Mouse (Mus musculus): Measurements from ENCODE around the gene Zbp1.

The Zbp1 gene

DNA sequence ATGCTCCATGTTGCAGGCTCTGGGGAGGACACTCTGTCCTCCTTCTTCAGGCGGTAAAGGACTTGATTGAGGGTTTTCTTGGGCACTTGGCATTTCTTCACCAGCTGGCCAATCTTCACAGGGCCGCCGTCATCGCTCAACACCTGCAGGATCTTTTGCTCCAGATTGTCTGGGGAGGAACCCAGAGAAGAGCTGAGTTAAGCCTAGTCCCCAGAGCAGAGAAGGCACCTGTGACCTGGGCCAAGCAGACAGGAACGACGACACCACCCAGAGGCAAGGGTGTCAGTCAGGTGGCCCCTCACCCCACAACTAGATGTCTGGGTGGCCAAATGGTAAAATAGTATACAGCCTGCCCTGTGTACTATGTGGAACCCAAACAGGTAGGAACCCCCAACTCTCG is 1.9 kb downstream of the Zbp1 start:
- no peak for DNase-seq (ENCODE audit: low spot score in 2 of 2)

DNA sequence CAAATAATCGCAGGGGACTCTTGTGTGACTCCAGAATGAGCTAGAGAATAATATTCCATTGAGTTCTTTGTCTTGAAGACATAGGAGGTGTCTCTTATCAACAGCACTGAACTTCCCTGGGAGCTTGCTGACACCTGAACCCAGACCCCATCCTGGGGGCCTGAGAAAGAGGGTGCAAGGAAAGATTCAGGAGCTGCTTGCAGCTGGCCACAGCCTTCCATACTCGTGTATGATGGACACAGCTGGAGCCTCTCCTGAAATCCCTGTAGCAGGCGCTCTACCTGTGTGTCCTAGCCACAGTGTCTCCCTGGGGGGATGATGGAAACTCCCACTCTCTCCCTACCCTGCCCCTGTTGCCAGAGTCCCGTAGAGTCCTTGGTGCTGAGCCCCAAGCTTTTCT is 6.5 kb downstream of the Zbp1 start:
- DNase-seq (ENCODE audit: low spot score in 2 of 2), result no peak

DNA sequence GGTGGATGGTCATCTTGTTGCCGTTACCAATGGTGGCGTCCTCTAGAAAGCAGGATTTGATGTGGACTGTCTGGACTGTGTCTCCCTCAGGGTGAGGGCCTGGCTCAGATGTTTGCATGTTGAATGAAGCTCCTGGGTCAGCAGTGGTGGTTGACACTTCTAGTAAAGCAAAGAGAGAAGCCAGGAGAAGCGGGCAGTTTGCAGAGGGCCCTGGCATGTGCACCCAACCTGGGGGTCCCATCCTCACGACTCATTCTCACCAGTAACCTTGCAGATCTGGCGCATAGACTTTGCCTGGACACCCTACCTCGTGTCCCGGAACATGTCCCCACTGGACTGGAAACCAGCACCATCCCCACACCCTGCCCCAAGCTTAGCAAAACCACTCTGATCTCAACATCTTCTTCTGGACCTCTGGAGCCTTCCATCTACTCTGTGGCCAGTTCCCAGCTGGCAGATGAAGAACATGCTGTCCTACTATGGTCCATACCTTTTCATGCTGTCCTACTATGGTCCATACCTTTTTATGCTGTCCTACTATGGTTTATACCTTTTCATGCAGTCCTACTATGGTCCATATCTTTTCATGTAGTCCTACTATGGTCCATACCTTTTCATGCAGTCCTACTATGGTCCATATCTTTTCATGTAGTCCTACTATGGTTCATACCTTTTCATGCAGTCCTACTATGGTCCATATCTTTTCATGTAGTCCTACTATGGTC is 9.5 kb downstream of the Zbp1 start:
- no peak for DNase-seq (ENCODE audit: low spot score in 2 of 2)

DNA sequence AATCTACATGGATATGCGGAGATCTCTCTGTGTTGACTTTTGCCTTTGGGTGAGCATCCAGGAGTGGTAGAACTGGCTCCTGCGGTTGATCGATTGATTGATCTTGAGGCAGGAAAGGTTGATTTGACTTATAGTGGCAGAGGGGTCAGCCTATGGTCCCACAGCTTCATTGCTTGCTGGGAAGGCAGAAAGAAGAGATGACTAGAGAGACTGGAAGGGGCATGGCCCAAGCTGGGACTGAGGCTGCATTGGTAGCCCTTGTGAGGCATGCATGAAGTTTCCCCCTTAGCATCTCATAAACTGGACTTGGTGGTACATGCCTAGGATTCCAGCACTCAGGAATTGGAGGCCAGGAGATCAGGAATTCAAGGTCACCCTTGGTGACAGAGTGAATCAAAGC is 11.7 kb downstream of the Zbp1 start:
- no peak for DNase-seq (ENCODE audit: low spot score in 2 of 2)

DNA sequence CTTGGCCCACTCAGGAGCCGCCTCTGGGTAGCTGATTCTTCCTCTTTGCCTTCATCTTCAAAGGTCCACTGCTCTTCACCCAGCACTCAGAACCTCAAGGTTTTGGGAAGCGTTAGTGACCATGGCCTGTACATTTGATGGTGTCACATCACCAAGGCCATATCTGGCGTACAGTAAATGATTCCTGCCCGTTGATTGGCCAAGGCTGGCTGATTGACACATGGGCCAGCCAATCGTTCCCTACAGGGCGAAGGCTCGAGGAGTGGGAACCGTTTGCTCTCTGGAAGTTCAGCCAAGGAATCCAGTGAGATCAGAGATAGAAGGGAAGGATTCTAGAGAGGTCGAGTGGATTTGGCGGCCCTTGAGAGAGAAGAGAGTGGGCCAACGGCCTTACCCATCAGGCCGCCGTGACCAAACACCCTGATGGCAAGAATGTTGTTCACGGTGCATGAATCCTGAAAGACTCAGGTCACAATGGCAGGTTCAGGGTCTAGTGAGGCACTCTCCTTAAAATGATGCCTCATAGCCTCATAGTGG is 13.1 kb downstream of the Zbp1 start:
- DNase-seq (ENCODE audit: low spot score in 2 of 2), result no peak

DNA sequence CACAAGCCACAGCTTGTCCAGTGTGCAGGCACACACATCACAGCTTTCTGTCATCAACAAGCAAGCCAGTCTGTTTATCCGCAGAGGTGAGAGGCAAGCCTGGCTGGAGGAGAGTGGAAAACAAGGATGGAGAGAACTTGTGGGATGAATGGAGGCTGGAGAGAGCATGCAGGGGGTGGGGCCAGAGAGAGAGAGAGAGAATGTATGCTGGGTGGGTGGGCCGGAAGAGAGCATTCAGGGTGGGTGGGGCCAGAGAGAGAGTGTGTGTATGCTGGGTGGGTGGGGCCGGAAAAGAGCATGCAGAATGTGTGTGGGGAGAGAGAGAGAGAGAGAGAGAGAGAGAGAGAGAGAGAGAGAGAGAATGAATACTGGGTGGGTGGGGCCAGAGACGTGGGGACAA is 14.1 kb downstream of the Zbp1 start:
- DNase-seq (ENCODE audit: low spot score in 2 of 2), result no peak

DNA sequence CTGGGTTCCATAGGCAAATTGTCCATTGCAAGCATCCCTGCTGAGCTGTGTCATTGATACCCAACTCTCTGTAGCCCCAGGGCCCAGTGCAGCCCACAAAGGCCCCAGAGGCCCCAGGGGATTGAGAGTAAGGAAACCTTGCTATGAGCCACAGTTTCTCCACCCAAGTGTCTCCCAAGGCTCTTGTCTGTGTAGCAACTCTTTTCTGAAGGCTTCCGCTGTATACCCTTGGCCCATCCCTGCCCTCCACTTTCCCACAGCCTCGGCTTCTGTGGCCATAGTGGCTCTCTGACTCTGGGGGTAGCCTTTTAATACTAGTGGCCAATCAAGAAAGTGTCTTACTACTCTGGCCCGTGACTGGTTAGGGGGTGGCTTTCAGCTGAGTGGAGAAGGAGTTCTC is 15.0 kb downstream of the Zbp1 start:
- DNase-seq (ENCODE audit: low spot score in 2 of 2), result no peak

DNA sequence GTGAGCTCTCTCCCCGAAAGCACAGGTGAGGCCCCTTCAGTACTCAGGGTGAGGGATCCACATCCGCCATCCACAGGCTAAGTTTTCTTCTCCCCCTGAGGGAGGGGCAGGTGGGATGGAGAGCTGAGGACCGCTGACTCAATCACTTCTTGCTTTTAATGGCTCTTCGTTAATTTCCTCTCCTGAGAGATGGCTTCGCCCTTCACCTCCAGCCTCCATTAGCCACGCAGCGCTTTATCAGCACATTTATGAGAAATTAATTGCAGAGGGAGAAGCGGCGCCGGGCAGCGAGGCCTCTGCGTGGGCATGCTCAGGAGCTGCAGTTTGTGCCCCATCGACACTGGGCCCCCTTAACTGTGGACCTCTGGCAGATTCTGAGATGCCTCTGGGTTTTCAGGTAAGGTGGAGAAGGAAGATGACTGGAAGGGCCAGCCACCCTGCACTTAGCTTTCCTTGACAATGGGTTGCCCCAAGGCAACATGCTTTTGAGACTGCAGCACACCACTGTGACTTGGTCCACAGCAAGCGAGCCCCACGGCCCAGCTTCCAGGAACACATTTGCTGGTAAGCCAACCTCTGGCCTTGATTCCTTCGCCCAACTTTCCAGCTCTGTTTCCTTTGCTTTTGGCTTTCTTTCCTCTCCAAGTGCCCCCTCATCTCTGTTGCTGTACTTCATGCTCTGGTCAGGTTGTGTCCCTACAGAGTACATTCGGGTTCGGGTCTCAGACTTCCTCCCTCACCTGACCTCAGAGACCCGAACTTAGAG is 15.6 kb downstream of the Zbp1 start:
- no peak for DNase-seq (ENCODE audit: low spot score in 2 of 2)

DNA sequence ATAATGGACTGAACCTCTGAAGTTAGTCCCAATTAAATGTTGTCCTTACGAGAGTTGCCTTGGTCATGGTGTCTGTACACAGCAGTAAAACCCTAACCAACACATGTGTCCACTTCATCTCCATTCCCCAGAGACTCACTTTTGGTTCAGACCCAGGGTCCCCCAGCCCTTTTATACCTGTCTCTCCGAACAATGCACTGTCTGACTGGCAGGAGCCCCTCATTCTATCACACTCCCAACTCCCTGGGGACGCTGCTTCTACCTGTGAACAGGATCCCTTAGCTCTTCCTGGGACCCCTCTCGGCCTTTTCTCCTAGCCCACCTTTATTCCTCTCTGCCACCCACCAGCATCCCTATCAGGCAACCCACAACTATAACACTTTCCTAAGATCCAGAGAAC is 23.9 kb downstream of the Zbp1 start:
- no peak for DNase-seq (ENCODE audit: low spot score in 2 of 2)

DNA sequence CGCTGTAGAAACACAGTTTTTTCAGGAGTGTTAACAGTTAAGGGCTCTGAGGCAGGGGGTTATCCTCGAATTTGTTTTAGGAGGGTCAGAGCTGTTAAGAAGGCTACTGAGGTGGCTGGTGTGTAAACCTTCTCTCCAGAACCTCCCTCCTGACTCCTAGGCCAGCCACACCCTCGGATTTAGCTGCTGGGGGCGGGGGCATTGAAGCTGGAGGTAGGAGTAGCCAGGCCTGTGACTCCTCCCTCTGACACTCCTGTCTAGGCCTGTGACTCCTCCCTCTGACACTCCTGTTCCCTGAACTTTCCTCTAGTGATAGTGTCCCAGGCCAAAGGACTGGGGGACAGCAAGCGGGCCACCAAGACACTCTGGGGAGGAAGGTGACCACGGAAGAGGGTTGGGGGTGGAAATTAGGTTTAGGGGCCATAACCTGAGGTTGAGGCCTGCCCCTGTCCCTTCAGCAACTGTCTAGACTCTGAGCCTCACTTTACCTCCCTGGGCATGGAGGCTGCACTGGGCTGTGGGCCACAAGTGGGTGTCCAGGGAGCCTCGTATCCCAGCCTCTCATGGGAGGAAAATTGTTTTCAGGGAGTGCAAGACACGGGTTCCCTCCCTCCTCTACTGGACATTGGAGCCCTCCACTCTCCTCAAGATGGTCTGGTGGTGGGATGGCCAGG is 31.4 kb downstream of the Zbp1 start:
- DNase-seq (ENCODE audit: low spot score in 2 of 2), result no peak

DNA sequence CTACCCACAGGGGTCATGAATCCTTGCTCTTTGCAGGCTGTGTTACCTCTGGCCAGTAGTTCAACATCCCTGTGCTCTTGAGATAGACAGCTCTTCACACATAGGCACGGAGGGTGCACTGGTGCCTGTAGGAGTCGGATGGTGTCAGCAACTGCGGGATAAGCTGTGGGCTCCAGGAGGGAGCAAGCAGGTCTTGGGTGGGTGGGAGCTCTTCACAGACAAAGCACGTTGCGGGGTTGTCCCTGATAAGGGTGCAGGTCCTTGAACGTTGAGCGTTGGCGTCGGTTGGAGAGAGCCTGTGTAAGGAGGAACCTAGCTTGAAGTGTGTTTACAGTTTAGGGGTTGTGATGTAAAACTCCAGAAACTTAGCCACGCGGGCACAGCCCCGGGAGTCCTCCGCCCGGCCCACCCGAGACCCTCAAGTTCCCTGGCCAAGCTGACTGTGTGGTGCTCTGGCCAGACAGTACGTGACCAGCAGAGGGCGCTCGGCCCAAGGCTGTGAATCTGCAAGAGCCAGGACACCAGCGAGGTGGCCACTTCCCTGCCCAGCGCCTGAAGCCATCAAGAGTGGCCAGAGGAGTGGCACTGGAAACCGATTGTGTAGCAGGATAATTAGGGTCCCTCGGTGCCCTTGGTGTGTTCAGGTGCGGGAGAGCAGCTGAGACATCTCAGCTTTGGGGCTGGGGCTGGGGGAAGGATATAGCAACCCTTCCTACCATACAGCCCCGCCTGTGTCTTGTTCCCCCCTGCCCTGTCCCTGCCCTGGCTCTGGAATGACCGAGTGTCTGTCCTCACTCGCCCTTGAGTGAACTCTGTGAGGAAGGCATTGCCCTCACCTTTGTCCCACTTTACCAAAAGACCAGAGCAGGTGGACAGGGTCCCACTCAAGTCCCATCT is 32.4 kb downstream of the Zbp1 start:
- DNase-seq (ENCODE audit: low spot score in 2 of 2), result peak; percentile 77 to 82

DNA sequence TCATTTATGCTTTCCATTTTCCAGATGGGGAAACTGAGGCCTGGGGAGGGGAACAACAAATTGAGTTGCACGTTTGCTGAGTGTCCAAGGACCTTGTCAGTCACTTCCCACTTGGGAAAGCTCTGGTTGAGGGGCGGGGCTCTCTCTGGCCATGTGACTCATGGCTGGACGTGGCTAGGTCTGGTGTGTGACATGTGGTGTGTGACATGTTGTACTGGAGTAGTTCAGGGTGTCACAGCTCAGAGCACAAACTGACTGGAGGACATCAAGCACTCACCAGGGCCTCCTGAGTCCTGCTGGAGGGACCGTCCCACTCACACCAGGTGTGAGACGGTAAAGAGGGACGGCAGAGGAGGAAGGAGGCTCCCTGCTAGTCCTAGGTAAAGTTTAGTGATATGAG is 33.4 kb downstream of the Zbp1 start:
- DNase-seq (ENCODE audit: low spot score in 2 of 2), result no peak

DNA sequence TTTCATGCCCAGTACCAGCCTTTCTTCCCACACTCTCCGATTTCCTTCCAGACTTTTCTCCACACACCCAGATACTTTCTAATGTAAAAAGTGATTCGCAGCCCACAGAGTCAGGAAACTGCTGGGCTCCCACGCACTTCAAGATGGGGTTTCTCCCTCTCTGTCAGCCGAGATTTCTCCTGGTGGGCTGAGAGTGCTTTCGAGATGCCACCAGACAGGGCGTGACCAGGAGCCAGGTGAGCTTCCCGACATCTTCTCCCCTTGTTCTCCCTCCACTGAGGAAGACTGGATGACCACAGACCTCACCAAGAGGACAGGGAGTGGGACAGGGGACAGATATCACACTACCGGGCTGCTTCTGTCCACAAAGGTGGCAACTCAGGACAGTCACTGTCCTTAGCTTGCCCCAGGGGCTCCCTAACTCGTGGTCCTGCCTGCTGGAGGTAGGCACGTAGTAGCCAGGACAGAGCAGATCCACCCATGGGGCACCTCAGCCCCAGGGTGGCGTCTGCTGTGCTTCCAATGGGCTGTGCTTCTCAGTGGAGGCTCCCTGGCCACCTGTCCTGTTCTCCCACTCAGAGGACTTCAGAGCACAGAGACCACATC is 34.1 kb downstream of the Zbp1 start:
- no peak for DNase-seq (ENCODE audit: low spot score in 2 of 2)

DNA sequence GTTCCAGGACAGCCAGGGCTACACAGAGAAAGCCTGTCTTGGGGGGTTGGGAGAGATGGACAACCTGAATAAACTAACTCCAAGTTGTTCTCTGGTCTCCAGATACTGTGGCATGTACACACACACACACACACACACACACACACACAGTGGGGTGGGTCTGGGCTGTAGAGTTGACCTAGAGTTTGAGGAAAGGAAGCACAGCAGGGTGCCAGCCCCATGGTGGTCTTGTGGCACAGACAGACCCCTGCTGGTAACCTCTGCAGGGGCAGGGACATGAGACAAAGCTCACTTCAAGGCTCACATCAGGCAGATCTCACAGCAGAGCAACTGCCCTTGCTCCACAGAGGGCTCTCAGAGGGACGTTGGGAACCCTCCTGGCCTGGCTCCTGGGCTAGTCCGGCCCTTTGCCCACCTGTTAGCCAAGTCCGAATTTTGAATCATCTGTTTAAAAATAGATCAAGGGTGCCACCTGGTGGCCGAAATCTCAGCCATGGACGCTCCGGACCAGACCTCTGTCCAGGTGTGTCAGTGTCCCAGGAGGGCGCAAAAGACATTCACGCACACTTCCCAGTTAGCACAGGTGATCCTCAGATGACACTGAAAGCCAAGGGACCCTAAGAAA is 34.8 kb downstream of the Zbp1 start:
- peak in 1 of 2 experiments; percentile 56 for DNase-seq (ENCODE audit: low spot score in 2 of 2)

DNA sequence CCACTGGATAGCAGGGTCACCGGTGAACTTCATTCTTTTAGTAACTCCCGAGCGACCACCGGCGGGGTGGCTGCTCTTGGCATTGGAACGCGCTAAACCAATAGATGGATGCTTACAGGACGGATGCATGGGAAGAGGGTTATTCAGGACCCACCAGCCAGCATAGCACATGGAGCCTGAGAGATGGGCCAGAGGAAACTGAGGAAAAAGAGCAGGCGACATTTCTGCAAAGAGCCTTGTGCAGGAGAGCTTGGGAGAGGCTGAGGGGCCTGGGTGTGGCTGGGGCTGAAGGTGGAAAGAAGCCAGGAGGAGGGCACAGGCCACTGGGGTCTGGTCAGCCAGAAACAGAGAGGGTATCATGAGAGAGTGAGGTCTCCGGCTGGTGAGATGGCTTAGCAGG is 35.4 kb downstream of the Zbp1 start:
- no peak for DNase-seq (ENCODE audit: low spot score in 2 of 2)

DNA sequence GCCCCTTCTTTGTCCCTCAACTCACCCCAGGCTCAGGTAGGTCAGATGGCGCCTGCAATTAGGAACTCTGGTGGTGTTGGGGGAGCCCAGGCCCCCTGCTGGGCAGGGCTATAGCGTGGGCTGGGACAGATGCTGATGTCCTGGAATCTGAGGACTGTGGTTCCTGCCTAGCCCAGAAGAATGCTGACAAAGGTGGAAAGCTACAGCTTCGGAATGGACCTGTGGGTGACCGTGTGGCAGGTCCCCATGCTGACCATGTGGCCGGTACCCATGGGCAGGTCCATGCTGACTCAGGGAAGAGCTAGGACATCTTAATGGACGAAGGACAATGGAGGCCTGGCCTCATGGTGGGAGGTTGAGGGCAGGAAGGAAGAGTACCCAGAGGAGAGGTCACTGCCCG is 35.9 kb downstream of the Zbp1 start:
- DNase-seq (ENCODE audit: low spot score in 2 of 2), result no peak

DNA sequence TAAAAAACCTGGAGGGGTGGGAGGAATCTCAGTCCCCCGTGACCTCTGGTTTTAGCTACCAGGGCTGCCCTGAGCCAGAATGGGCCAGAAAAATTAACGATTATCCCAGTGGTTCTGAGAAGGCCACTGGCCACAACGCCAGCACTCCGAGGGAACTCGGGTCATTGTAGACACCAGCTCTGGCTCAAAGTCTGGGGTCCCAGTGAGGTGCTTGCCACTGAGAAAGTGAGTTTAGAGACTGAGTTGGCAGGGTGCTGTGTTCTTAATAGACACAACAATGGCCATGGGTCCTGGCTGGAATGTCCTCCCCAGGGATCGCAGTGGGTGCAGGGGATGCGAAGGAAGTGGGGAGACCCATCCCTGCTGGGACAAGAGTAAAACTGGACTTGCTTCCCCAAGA is 36.8 kb downstream of the Zbp1 start:
- no peak for DNase-seq (ENCODE audit: low spot score in 2 of 2)

DNA sequence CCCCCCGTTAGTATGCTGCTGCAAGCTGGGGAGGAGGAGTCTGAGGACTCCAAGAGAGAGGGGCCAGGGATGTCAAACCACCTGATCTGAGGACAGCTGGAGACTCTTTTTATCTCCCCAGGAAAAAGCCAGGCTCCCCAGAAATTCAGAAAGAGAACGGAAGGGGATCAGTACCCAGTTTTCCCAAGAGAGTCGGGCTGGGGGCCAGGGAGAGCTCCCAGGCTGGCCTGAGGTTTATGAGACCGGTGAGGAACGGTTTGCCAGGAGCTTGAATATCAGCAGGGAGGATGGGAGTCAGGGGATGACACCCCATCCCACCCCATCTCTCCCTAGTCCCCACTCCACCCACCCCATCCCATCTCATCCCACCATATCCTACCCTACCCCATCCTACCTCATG is 37.2 kb downstream of the Zbp1 start:
- DNase-seq (ENCODE audit: low spot score in 2 of 2), result no peak

DNA sequence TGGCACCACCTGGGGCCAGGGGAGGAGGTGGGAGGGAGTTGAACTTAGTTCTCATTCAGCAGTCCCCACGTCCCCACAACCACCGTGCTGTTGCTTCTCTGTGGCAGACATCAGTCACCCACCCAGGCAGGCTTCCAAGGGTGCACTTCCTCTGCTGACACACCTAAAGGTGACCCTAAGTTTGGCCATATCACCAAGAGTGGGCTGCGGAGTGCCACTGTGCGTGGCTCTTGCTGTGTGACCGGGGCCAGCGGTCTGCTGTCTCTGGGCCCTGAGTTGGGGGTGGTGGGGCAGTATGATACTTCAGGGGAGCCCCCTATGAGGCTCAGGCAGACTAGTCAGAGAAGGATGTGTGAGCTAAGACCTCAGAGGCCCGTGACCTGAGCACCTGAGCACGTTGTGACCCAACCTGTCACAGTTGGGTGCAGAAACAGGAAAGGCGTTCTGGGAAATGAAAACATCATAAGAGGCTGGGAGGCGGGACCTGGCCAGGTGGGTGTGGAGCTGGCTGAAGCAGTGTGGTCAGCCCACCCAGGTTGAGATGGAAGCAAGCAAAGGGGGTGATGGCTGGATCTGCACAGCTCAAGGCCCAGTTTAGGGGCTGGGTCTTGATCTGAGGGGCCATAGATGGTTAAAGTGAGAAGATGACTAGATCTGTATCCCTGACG is 37.9 kb downstream of the Zbp1 start:
- no peak for DNase-seq (ENCODE audit: low spot score in 2 of 2)

DNA sequence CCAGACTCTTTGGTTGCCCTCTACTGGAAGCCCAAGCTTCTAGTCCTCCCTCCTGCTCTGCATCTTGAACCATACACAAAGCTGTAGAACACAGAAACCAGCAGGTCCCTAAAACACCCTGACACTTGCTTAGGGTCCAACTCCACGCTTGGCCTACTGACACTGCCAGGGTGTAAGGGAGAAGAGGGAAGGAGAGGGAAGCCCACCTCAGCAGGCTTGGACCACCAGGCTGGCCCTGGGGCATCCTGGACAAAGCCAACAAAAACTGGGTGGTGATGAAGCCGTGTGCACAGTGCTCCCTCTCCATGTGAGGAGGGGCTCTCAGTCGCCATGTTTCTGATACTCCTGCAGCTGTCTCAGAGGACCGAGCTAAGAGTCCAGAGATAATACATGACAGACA is 38.7 kb downstream of the Zbp1 start:
- DNase-seq (ENCODE audit: low spot score in 2 of 2), result no peak

Measured in urinary bladder, postnatal 36 days (tissue).